Comparison of ENCODE assay signal across 8 mouse cellular contexts in the genomic region with DNA sequence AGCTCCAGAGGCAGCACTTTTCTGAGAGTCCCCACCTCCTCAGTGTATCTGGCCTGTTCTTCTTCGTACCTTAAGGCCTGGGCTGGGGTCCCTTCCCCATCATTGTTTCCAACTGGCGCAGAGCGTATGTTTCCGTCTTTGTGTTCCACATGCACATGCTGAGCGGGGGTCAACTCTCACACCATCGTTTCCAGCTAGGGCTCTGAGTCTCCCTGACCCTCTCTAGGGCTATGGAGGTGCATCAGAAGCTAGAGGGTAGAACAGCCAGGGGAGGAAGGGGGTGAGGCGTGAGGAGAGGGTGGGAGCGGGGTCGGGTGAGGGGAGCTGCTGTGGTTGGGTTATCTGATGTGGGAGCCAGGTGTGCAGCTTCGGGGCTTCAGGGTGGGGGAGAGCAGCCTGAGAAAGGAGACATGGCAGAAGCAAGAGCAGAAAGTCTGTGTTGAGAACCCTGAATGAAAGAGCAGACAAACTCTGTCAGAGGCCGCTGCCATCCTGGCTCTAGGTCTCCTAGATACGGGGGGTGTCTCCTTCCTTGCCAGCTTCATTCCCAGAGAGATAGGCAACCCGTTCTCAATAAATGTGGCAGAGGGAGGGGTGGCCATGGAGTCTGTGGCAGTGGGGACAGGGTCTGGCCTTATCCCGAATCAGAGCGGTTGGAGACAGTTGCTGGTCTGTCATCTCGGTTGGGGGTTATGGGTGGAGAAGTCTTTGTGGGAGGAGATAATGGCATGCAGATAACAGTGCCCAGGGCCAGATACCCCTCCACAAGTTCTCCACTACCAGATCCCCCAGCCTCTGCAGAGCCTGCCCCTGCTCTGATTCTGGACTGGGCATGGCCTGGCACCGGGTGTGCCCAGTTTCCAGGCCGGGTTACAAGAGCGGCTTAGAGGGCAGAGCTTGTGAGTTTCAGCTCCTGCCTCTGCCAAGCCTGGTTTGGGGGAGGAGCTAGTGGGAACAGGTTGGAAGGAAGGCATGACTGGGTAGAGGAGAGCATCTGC. TPM values are rescaled to one million over a fixed set of nuclear protein-coding genes. Genes with fewer than 3 reads are reported as not detected.
DNase-seq lines count a peak whose midpoint lies in the region; ATAC-seq and TF ChIP-seq lines count a peak whose summit lies in the region.

Gene Hdac7, minus strand, starts transcription at position 466 of the 998 bp plus-strand sequence.

- no peaks in the 10 kb centered on the region for H3K9me3 ChIP-seq in heart, embryonic 11.5 days (replicated peaks; ENCODE audit: control insufficient read depth, low read length)
- H3K9me3 ChIP-seq in midbrain, embryonic 12.5 days: no peaks in the 10 kb centered on the region

- H3K27ac ChIP-seq in layer of hippocampus, adult 2 months: no peak within 1 kb of the TSS
- H3K27ac ChIP-seq in heart, embryonic 11.5 days (ENCODE audit: low read depth, low read length): no peak within 1 kb of the TSS
- H3K27ac ChIP-seq in midbrain, embryonic 12.5 days (replicated peaks): no peak within 1 kb of the TSS

- H3K4me2 ChIP-seq in heart, embryonic 11.5 days: no peak within 1 kb of the TSS
- no peak within 1 kb of the TSS for H3K4me2 ChIP-seq in midbrain, embryonic 12.5 days (replicated peaks)

- H3K4me3 ChIP-seq in layer of hippocampus, adult 2 months: no peak within 1 kb of the TSS
- H3K4me3 ChIP-seq in heart, embryonic 11.5 days (ENCODE audit: low read depth, low read length): no peak within 1 kb of the TSS
- H3K4me3 ChIP-seq in midbrain, embryonic 12.5 days: no peak within 1 kb of the TSS

- 0 out of 2 replicates have a peak, but pooled peaks cover 3% of the 10 kb centered on the region for H3K27me3 ChIP-seq in heart, embryonic 11.5 days (ENCODE audit: control insufficient read depth, insufficient read depth, low read length)
- H3K27me3 ChIP-seq in midbrain, embryonic 12.5 days: peaks cover 3% of the 10 kb centered on the region; the same call in 1 of the 2 replicates

- H3K36me3 ChIP-seq in heart, embryonic 11.5 days (ENCODE audit: control insufficient read depth, insufficient read depth, low read length): no peaks in the 10 kb centered on the region
- no peaks in the 10 kb centered on the region for H3K36me3 ChIP-seq in midbrain, embryonic 12.5 days

- TF ChIP-seq CTCF in layer of hippocampus, adult 2 months (conservative IDR thresholded peaks at IDR 0.05): no peak

- peaks cover 16% of the 10 kb centered on the region for H3K4me1 ChIP-seq in heart, embryonic 11.5 days (ENCODE audit: control insufficient read depth, insufficient read depth, low read length)
- H3K4me1 ChIP-seq in midbrain, embryonic 12.5 days: no peaks in the 10 kb centered on the region

- ATAC-seq in common myeloid progenitor, adult 5-6 weeks (replicated peaks; ENCODE audit: low read depth, poor library complexity, severe bottlenecking): peak; percentile 51
- ATAC-seq in heart, embryonic 11.5 days (replicated peaks; ENCODE audit: insufficient number of reproducible peaks, low FRiP score, low TSS enrichment): no peak
- ATAC-seq in midbrain, embryonic 12.5 days (ENCODE audit: low FRiP score, low read depth): no peak

- no peak within 1 kb of the TSS for H3K9ac ChIP-seq in heart, embryonic 11.5 days (ENCODE audit: low read depth, low read length)
- no peak within 1 kb of the TSS for H3K9ac ChIP-seq in midbrain, embryonic 12.5 days (replicated peaks)

- WGBS in heart, embryonic 11.5 days (ENCODE audit: insufficient replicate concordance): 49% methylated on average over 19 of the region's 19 CpGs
- 74% methylated on average over 19 of the region's 19 CpGs for WGBS in midbrain, embryonic 12.5 days

- no peak for DNase-seq in layer of hippocampus, adult 2 months (ENCODE audit: low spot score in 2 of 2)
- no peak for DNase-seq in layer of hippocampus, adult 11-12 months (ENCODE audit: low spot score)
- no peak for DNase-seq in left cerebral cortex, adult 8-10 months (ENCODE audit: low spot score in 2 of 2)
- DNase-seq in spleen, postnatal 36 days (ENCODE audit: low spot score in 2 of 2): no peak
- no peak for DNase-seq in kidney, postnatal 4 days

RNA-seq across cellular contexts. Expression of gene Hdac7, which starts in this region (rescaled TPM):
- 10 to 100 TPM; 23.8 to 28.5 TPM for total RNA-seq in layer of hippocampus, adult 2 months (2021)
- total RNA-seq in common myeloid progenitor, adult 5-6 weeks (2017): 22.2 and 30.7 TPM in 2 replicates
- polyA plus RNA-seq in heart, embryonic 11.5 days (2014; fragmentation: Nextera tagmentation; extraction: Ambion mirVana): 24.6 and 25.0 TPM in 2 replicates
- total RNA-seq in left cerebral cortex, adult 8-10 months (2022): 10 to 100 TPM; 27.7 to 34.7 (median 32.9) TPM
- 24.8 and 29.9 TPM in 2 replicates for polyA plus RNA-seq in midbrain, embryonic 12.5 days (2016; fragmentation: Nextera tagmentation; extraction: Ambion mirVana)
